Mouse (Mus musculus) megakaryocyte, embryonic 14.5 days (primary cell): ENCODE measurements around the gene Arl2bp.

Experiments used
- FLI1 ChIP-seq: IDR thresholded peaks from 2 replicates; pipeline ENCODE4 v1.6.1; 2012; ENCODE audit warnings: low read length, inconsistent platforms, mixed read lengths
- GATA1 ChIP-seq: IDR thresholded peaks from 3 replicates; pipeline ENCODE4 v1.6.1; 2012; ENCODE audit warnings: mixed read lengths, low read length, inconsistent platforms, borderline replicate concordance

DNA sequence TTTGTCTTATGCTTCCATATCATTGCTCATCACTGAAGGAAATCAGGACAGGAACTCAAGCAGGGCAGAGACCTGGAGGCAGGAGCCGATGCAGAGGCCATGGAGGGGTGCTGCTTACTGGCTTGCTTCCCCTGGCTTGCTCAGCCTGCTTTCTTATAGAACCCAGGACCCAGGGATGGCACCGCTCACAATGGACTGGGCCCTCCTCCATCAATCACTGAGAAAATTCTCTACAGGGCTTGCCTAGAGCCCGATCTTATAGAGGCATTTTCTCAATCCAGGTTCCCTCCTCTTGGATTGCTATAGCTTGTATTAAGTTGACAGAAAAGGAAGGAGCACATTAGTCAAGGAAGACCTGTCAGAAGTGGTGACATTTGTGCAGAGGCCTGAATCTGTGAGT lies 30.2 kb downstream of the Arl2bp start:
- TF ChIP-seq GATA1, result no peak
- no peak for TF ChIP-seq FLI1
